Mouse (Mus musculus): ENCODE measurements around the gene Hsd17b12. TPM values are rescaled to one million over a fixed set of nuclear protein-coding genes. Genes with fewer than 3 reads are reported as not detected.

Hsd17b12 gene
- polyA plus RNA-seq, 1 experiment = 73.7 TPM

- DNase-seq (ENCODE audit: low spot score) = no peak
Measured at GRCm38 (mm10) chr2:94069482-94069881, 88.3 kb downstream of the Hsd17b12 start.

- DNase-seq (ENCODE audit: low spot score) = no peak
Measured at GRCm38 (mm10) chr2:94066540-94067135, 91.1 kb downstream of the Hsd17b12 start.

- no peak for DNase-seq (ENCODE audit: low spot score)
Measured at GRCm38 (mm10) chr2:94066120-94066519, 91.6 kb downstream of the Hsd17b12 start.

GRCm38 (mm10) chr2:94062791-94063190, 95.0 kb downstream of the Hsd17b12 start:
- no peak for DNase-seq (ENCODE audit: low spot score)

GRCm38 (mm10) chr2:94059459-94059858, 98.3 kb downstream of the Hsd17b12 start:
- no peak for DNase-seq (ENCODE audit: low spot score)

GRCm38 (mm10) chr2:94054813-94055212, 103.0 kb downstream of the Hsd17b12 start:
- DNase-seq (ENCODE audit: low spot score) = no peak

GRCm38 (mm10) chr2:94051952-94052351, 105.8 kb downstream of the Hsd17b12 start:
- DNase-seq (ENCODE audit: low spot score) = no peak

GRCm38 (mm10) chr2:94050901-94051300, 106.9 kb downstream of the Hsd17b12 start:
- no peak for DNase-seq (ENCODE audit: low spot score)

GRCm38 (mm10) chr2:94049471-94050176, 108.1 kb downstream of the Hsd17b12 start:
- no peak for DNase-seq (ENCODE audit: low spot score)

GRCm38 (mm10) chr2:94048733-94049470, 108.9 kb downstream of the Hsd17b12 start:
- DNase-seq (ENCODE audit: low spot score) = no peak

- no peak for DNase-seq (ENCODE audit: low spot score)
Measured at GRCm38 (mm10) chr2:94048271-94048670, 109.5 kb downstream of the Hsd17b12 start.

GRCm38 (mm10) chr2:94045411-94046090, 112.2 kb downstream of the Hsd17b12 start:
- DNase-seq (ENCODE audit: low spot score) = no peak

GRCm38 (mm10) chr2:94044174-94044573, 113.6 kb downstream of the Hsd17b12 start:
- DNase-seq (ENCODE audit: low spot score) = no peak

- DNase-seq (ENCODE audit: low spot score) = no peak
Measured at GRCm38 (mm10) chr2:94043662-94044061, 114.1 kb downstream of the Hsd17b12 start.

GRCm38 (mm10) chr2:94042461-94042860, 115.3 kb downstream of the Hsd17b12 start:
- no peak for DNase-seq (ENCODE audit: low spot score)

GRCm38 (mm10) chr2:94040391-94041125, 117.2 kb downstream of the Hsd17b12 start:
- DNase-seq (ENCODE audit: low spot score) = no peak

GRCm38 (mm10) chr2:94035428-94036331, 122.1 kb downstream of the Hsd17b12 start:
- DNase-seq (ENCODE audit: low spot score) = peak; percentile 30

GRCm38 (mm10) chr2:94030602-94031001, 127.2 kb downstream of the Hsd17b12 start:
- no peak for DNase-seq (ENCODE audit: low spot score)

GRCm38 (mm10) chr2:94024637-94025036, 133.1 kb downstream of the Hsd17b12 start:
- DNase-seq (ENCODE audit: low spot score) = no peak
